Comparison of ENCODE assay signal across 8 mouse cellular contexts in genomic region chr4:151994228-151995171, GRCm38 (mm10). TPM values are rescaled to one million over a fixed set of nuclear protein-coding genes. Genes with fewer than 3 reads are reported as not detected.
A peak's percentile ranks its signal among the peaks of the same experiment; 100 is the strongest.
DNase-seq lines count a peak whose midpoint lies in the region; ATAC-seq and TF ChIP-seq lines count a peak whose summit lies in the region.

No protein-coding gene starts in this region.

- H3K27ac ChIP-seq in MEL (ENCODE audit: control insufficient read depth, low read depth, low read length): peak overlapping the region; percentile 42
- H3K27ac ChIP-seq in embryonic facial prominence, embryonic 15.5 days (replicated peaks): peak overlapping the region; percentile 90
- peak overlapping the region; percentile 62 for H3K27ac ChIP-seq in hindbrain, postnatal 0 days
- peak overlapping the region; percentile 85 for H3K27ac ChIP-seq in lung, postnatal 0 days (ENCODE audit: low read length)
- H3K27ac ChIP-seq in stomach, embryonic 14.5 days (ENCODE audit: low read length): peak overlapping the region; percentile 82; the same call in 1 of the 2 replicates

- TF ChIP-seq POLR2A in MEL (IDR thresholded peaks at IDR 0.05; ENCODE audit: control insufficient read depth in 1 of 2, insufficient read depth in 1 of 2, low read depth in 1 of 2, low read length in 2 of 2, poor library complexity in 1 of 2): no peak

- H3K4me2 ChIP-seq in embryonic facial prominence, embryonic 15.5 days (replicated peaks): peak overlapping the region; percentile 52
- H3K4me2 ChIP-seq in hindbrain, postnatal 0 days (ENCODE audit: low read depth, low read length): peak overlapping the region; percentile 75
- peak overlapping the region; percentile 90 for H3K4me2 ChIP-seq in lung, postnatal 0 days (replicated peaks; ENCODE audit: low read depth, low read length)
- H3K4me2 ChIP-seq in stomach, embryonic 14.5 days (replicated peaks; ENCODE audit: low read depth, low read length): peak overlapping the region; percentile 76

- intact Hi-C loops in heart, postnatal 25 days (cut with DNase I): no loop called here

- peak overlapping the region; percentile 50 for H3K9ac ChIP-seq in MEL (ENCODE audit: control insufficient read depth, low read depth, low read length, poor library complexity, severe bottlenecking)
- peak overlapping the region; percentile 93 for H3K9ac ChIP-seq in embryonic facial prominence, embryonic 15.5 days
- H3K9ac ChIP-seq in hindbrain, postnatal 0 days (replicated peaks; ENCODE audit: low read length): peak overlapping the region; percentile 82
- peak overlapping the region; percentile 94 for H3K9ac ChIP-seq in lung, postnatal 0 days (replicated peaks; ENCODE audit: low read depth)
- H3K9ac ChIP-seq in stomach, embryonic 14.5 days (replicated peaks; ENCODE audit: low read depth, low read length): peak overlapping the region; percentile 98

- TF ChIP-seq CTCF in MEL (IDR thresholded peaks at IDR 0.05 in 2 of 3, conservative IDR thresholded peaks at IDR 0.05 in 1 of 3; ENCODE audit: control insufficient read depth in 1 of 3, insufficient read depth in 1 of 3, low read depth in 2 of 3, low read length in 3 of 3, poor library complexity in 1 of 3, severe bottlenecking in 1 of 3): no peak
- TF ChIP-seq CTCF in hindbrain, postnatal 0 days (IDR thresholded peaks at IDR 0.05; ENCODE audit: low read depth): no peak
- TF ChIP-seq CTCF in lung, postnatal 0 days (IDR thresholded peaks at IDR 0.05): no peak

- peak overlapping the region; percentile 30 to 52 for H3K4me3 ChIP-seq in MEL (ENCODE audit: control insufficient read depth in 1 of 2, insufficient read depth in 1 of 2, low read depth in 2 of 2, low read length in 2 of 2)
- H3K4me3 ChIP-seq in embryonic facial prominence, embryonic 15.5 days (replicated peaks): peak overlapping the region; percentile 93
- H3K4me3 ChIP-seq in hindbrain, postnatal 0 days (ENCODE audit: low read length): peak overlapping the region; percentile 99
- H3K4me3 ChIP-seq in lung, postnatal 0 days (ENCODE audit: low read depth, low read length): peak overlapping the region; percentile 98
- H3K4me3 ChIP-seq in stomach, embryonic 14.5 days (ENCODE audit: low read depth, low read length): peak overlapping the region; percentile 97

- peaks cover 5 to 25% of the 10 kb centered on the region in 2 experiments for H3K4me1 ChIP-seq in MEL (ENCODE audit: control insufficient read depth in 1 of 2, insufficient read depth in 2 of 2, low read length in 2 of 2)
- H3K4me1 ChIP-seq in embryonic facial prominence, embryonic 15.5 days: peaks cover 31% of the 10 kb centered on the region
- H3K4me1 ChIP-seq in hindbrain, postnatal 0 days (ENCODE audit: insufficient read depth, low read length): peaks cover 7% of the 10 kb centered on the region; the same call in 1 of the 2 replicates
- peaks cover 13% of the 10 kb centered on the region; the same call in 1 of the 2 replicates for H3K4me1 ChIP-seq in lung, postnatal 0 days (ENCODE audit: insufficient read depth, low read depth, low read length)
- H3K4me1 ChIP-seq in stomach, embryonic 14.5 days (ENCODE audit: control insufficient read depth, insufficient read depth, low read length): peaks cover 16% of the 10 kb centered on the region; the same call in 1 of the 2 replicates

- DNase-seq in heart, adult 11 months: peak; percentile 95
- no peak for DNase-seq in heart, postnatal 25 days (ENCODE audit: low spot score)
- peak; percentile 84 for DNase-seq in MEL (ENCODE audit: low read depth, low spot score)
- DNase-seq in hindbrain, postnatal 0 days (ENCODE audit: low spot score): peak; percentile 43
- DNase-seq in lung, postnatal 0 days (ENCODE audit: low spot score): peak; percentile 31
- DNase-seq in frontal cortex, postnatal 14 days (ENCODE audit: low spot score in 2 of 2): no peak

- ATAC-seq in embryonic facial prominence, embryonic 15.5 days (ENCODE audit: insufficient number of reproducible peaks, low FRiP score, low TSS enrichment, low read depth): no peak
- no peak for ATAC-seq in hindbrain, postnatal 0 days
- no peak for ATAC-seq in lung, postnatal 0 days
- no peak for ATAC-seq in stomach, embryonic 14.5 days (ENCODE audit: insufficient number of reproducible peaks, insufficient read depth, low FRiP score, low read depth)

- H3K36me3 ChIP-seq in MEL (ENCODE audit: control insufficient read depth in 1 of 2, insufficient read depth in 2 of 2, low read length in 2 of 2): peaks cover 0 to 18% of the 10 kb centered on the region in 2 experiments; a peak in 2 of 4 replicates
- H3K36me3 ChIP-seq in embryonic facial prominence, embryonic 15.5 days: peaks cover 39% of the 10 kb centered on the region
- peaks cover 23% of the 10 kb centered on the region; the same call in 1 of the 2 replicates for H3K36me3 ChIP-seq in hindbrain, postnatal 0 days (ENCODE audit: insufficient read depth, low read length)
- peaks cover 18% of the 10 kb centered on the region; the same call in 1 of the 2 replicates for H3K36me3 ChIP-seq in lung, postnatal 0 days (ENCODE audit: insufficient read depth, low read length)
- peaks cover 24% of the 10 kb centered on the region for H3K36me3 ChIP-seq in stomach, embryonic 14.5 days (ENCODE audit: control insufficient read depth, insufficient read depth, low read length)

- no peaks in the 10 kb centered on the region for H3K9me3 ChIP-seq in MEL (replicated peaks; ENCODE audit: insufficient read depth, low read length)
- no peaks in the 10 kb centered on the region for H3K9me3 ChIP-seq in embryonic facial prominence, embryonic 15.5 days (replicated peaks)
- H3K9me3 ChIP-seq in hindbrain, postnatal 0 days (ENCODE audit: low read length): no peaks in the 10 kb centered on the region
- no peaks in the 10 kb centered on the region for H3K9me3 ChIP-seq in lung, postnatal 0 days (ENCODE audit: low read length)
- H3K9me3 ChIP-seq in stomach, embryonic 14.5 days (ENCODE audit: control insufficient read depth, low read depth, low read length): no peaks in the 10 kb centered on the region

- H3K79me2 ChIP-seq in MEL (ENCODE audit: control insufficient read depth, insufficient read depth, low read length, poor library complexity): peaks cover 6% of the 10 kb centered on the region; the same call in 1 of the 2 replicates

- TF ChIP-seq RAD21 in MEL (IDR thresholded peaks at IDR 0.05; ENCODE audit: low read depth, low read length): no peak

- TF ChIP-seq EP300 in MEL (IDR thresholded peaks at IDR 0.05; ENCODE audit: low read depth in 1 of 2, low read length in 2 of 2): peak; percentile 85 to 93
- no peak for TF ChIP-seq EP300 in lung, postnatal 0 days (IDR thresholded peaks at IDR 0.05)

- WGBS in embryonic facial prominence, embryonic 15.5 days: 2% methylated on average over 61 of the region's 61 CpGs
- WGBS in hindbrain, postnatal 0 days: 1% methylated on average over 61 of the region's 61 CpGs
- 5% methylated on average over 51 of the region's 61 CpGs for WGBS in lung, postnatal 0 days
- 1% methylated on average over 55 of the region's 61 CpGs for WGBS in stomach, embryonic 14.5 days

- no peaks in the 10 kb centered on the region for H3K27me3 ChIP-seq in MEL (ENCODE audit: control insufficient read depth in 1 of 2, insufficient read depth in 2 of 2, low read length in 2 of 2)
- no peaks in the 10 kb centered on the region for H3K27me3 ChIP-seq in embryonic facial prominence, embryonic 15.5 days
- H3K27me3 ChIP-seq in hindbrain, postnatal 0 days (ENCODE audit: insufficient read depth, low read length): no peaks in the 10 kb centered on the region
- no peaks in the 10 kb centered on the region for H3K27me3 ChIP-seq in lung, postnatal 0 days (replicated peaks; ENCODE audit: insufficient read depth, low read length)
- H3K27me3 ChIP-seq in stomach, embryonic 14.5 days (ENCODE audit: control insufficient read depth, insufficient read depth, low read length): no peaks in the 10 kb centered on the region

RNA-seq across cellular contexts. Expression of gene Phf13, which starts 1.6 kb away (rescaled TPM):
- total RNA-seq in heart, postnatal 25 days (2021): 1 to 10 TPM; 5.8 to 6.2 TPM
- total RNA-seq in MEL (2012; rRNA removed): 2.0 and 3.2 TPM in 2 replicates
- 1 to 10 TPM in 1 of 2 experiments, not detected in 1; 6.6 TPM for polyA plus RNA-seq in MEL (2012; ENCODE audit: insufficient read depth in 1 of 2, insufficient read length in 2 of 2, low read depth in 1 of 2, low replicate concordance in 2 of 2, missing spikeins in 1 of 2)
- 34.6 and 35.1 TPM in 2 replicates for polyA plus RNA-seq in embryonic facial prominence, embryonic 15.5 days (2015; fragmentation: Nextera tagmentation; extraction: Ambion mirVana)
- total RNA-seq in hindbrain, postnatal 0 days (2014; rRNA removed): 19.9 and 20.8 TPM in 2 replicates
- polyA plus RNA-seq in hindbrain, postnatal 0 days (2015; fragmentation: Nextera tagmentation; extraction: Ambion mirVana): 14.6 and 15.0 TPM in 2 replicates
- 18.0 TPM in 2 replicates for polyA plus RNA-seq in lung, postnatal 0 days (2015; fragmentation: Nextera tagmentation; extraction: Ambion mirVana)
- 22.7 and 22.8 TPM in 2 replicates for polyA plus RNA-seq in stomach, embryonic 14.5 days (2014; fragmentation: Nextera tagmentation; extraction: Ambion mirVana)

RNA-seq across cellular contexts. Expression of gene Thap3, which starts 5.7 kb away (rescaled TPM):
- 10 to 100 TPM; 11.5 TPM for total RNA-seq in heart, postnatal 25 days (2021)
- 12.0 and 13.7 TPM in 2 replicates for total RNA-seq in MEL (2012; rRNA removed)
- polyA plus RNA-seq in MEL (2012; ENCODE audit: insufficient read depth in 1 of 2, insufficient read length in 2 of 2, low read depth in 1 of 2, low replicate concordance in 2 of 2, missing spikeins in 1 of 2): 10 to 100 TPM in 1 of 2 experiments, not detected in 1; 17.2 TPM
- polyA plus RNA-seq in embryonic facial prominence, embryonic 15.5 days (2015; fragmentation: Nextera tagmentation; extraction: Ambion mirVana): 53.8 and 60.4 TPM in 2 replicates
- 12.1 and 14.9 TPM in 2 replicates for total RNA-seq in hindbrain, postnatal 0 days (2014; rRNA removed)
- polyA plus RNA-seq in hindbrain, postnatal 0 days (2015; fragmentation: Nextera tagmentation; extraction: Ambion mirVana): 42.1 and 47.3 TPM in 2 replicates
- polyA plus RNA-seq in lung, postnatal 0 days (2015; fragmentation: Nextera tagmentation; extraction: Ambion mirVana): 31.0 and 33.3 TPM in 2 replicates
- polyA plus RNA-seq in stomach, embryonic 14.5 days (2014; fragmentation: Nextera tagmentation; extraction: Ambion mirVana): 35.6 and 38.2 TPM in 2 replicates

RNA-seq across cellular contexts. Expression of gene Klhl21, which starts 14.1 kb away (rescaled TPM):
- 10 to 100 TPM; 69.8 to 76.2 TPM for total RNA-seq in heart, postnatal 25 days (2021)
- total RNA-seq in MEL (2012; rRNA removed): 17.5 and 18.0 TPM in 2 replicates
- polyA plus RNA-seq in MEL (2012; ENCODE audit: insufficient read depth in 1 of 2, insufficient read length in 2 of 2, low read depth in 1 of 2, low replicate concordance in 2 of 2, missing spikeins in 1 of 2): 10 to 100 TPM in 1 of 2 experiments, not detected in 1; 22.5 TPM
- polyA plus RNA-seq in embryonic facial prominence, embryonic 15.5 days (2015; fragmentation: Nextera tagmentation; extraction: Ambion mirVana): 18.8 TPM in 2 replicates
- total RNA-seq in hindbrain, postnatal 0 days (2014; rRNA removed): 12.3 and 14.0 TPM in 2 replicates
- 4.5 and 4.8 TPM in 2 replicates for polyA plus RNA-seq in hindbrain, postnatal 0 days (2015; fragmentation: Nextera tagmentation; extraction: Ambion mirVana)
- polyA plus RNA-seq in lung, postnatal 0 days (2015; fragmentation: Nextera tagmentation; extraction: Ambion mirVana): 13.4 and 13.7 TPM in 2 replicates
- 5.8 and 7.3 TPM in 2 replicates for polyA plus RNA-seq in stomach, embryonic 14.5 days (2014; fragmentation: Nextera tagmentation; extraction: Ambion mirVana)

RNA-seq across cellular contexts. Expression of gene Zbtb48, which starts 33.0 kb away (rescaled TPM):
- 1 to 10 TPM; 3.5 to 5.0 TPM for total RNA-seq in heart, postnatal 25 days (2021)
- 9.4 and 12.1 TPM in 2 replicates for total RNA-seq in MEL (2012; rRNA removed)
- 10 to 100 TPM in 1 of 2 experiments, not detected in 1; 21.4 TPM for polyA plus RNA-seq in MEL (2012; ENCODE audit: insufficient read depth in 1 of 2, insufficient read length in 2 of 2, low read depth in 1 of 2, low replicate concordance in 2 of 2, missing spikeins in 1 of 2)
- polyA plus RNA-seq in embryonic facial prominence, embryonic 15.5 days (2015; fragmentation: Nextera tagmentation; extraction: Ambion mirVana): 20.6 TPM in 2 replicates
- total RNA-seq in hindbrain, postnatal 0 days (2014; rRNA removed): 7.0 and 8.6 TPM in 2 replicates
- polyA plus RNA-seq in hindbrain, postnatal 0 days (2015; fragmentation: Nextera tagmentation; extraction: Ambion mirVana): 10.7 and 16.2 TPM in 2 replicates
- 13.2 and 13.7 TPM in 2 replicates for polyA plus RNA-seq in lung, postnatal 0 days (2015; fragmentation: Nextera tagmentation; extraction: Ambion mirVana)
- 18.0 and 21.8 TPM in 2 replicates for polyA plus RNA-seq in stomach, embryonic 14.5 days (2014; fragmentation: Nextera tagmentation; extraction: Ambion mirVana)

RNA-seq across cellular contexts. Expression of gene Tas1r1, which starts 43.9 kb away (rescaled TPM):
- under 1 TPM in 1 of 2 experiments, not detected in 1; 0.16 TPM for total RNA-seq in heart, postnatal 25 days (2021)
- total RNA-seq in MEL (2012; rRNA removed): 0.12 TPM in 1 of 2 replicates, not detected in the other
- polyA plus RNA-seq in MEL (2012; ENCODE audit: insufficient read depth in 1 of 2, insufficient read length in 2 of 2, low read depth in 1 of 2, low replicate concordance in 2 of 2, missing spikeins in 1 of 2): under 1 TPM in 1 of 2 experiments, not detected in 1; 0.21 TPM
- polyA plus RNA-seq in embryonic facial prominence, embryonic 15.5 days (2015; fragmentation: Nextera tagmentation; extraction: Ambion mirVana): 1.2 TPM in 2 replicates
- total RNA-seq in hindbrain, postnatal 0 days (2014; rRNA removed): 0.42 and 0.93 TPM in 2 replicates
- polyA plus RNA-seq in hindbrain, postnatal 0 days (2015; fragmentation: Nextera tagmentation; extraction: Ambion mirVana): 1.7 TPM in 2 replicates
- polyA plus RNA-seq in lung, postnatal 0 days (2015; fragmentation: Nextera tagmentation; extraction: Ambion mirVana): 0.21 and 0.35 TPM in 2 replicates
- 0.30 and 0.34 TPM in 2 replicates for polyA plus RNA-seq in stomach, embryonic 14.5 days (2014; fragmentation: Nextera tagmentation; extraction: Ambion mirVana)

Comparison
In these comparisons a context has a peak if more than half of its experiments do, and no peak if none do; other contexts are left out.
1. DNase-seq: peak in heart, adult 11 months (single experiment), MEL (single experiment), hindbrain, postnatal 0 days (single experiment) and lung, postnatal 0 days (single experiment); none in heart, postnatal 25 days (single experiment) and frontal cortex, postnatal 14 days (0 of 2).
2. H3K4me3 ChIP-seq: peak in every context shown above with its lines; median percentile 99 in hindbrain, postnatal 0 days; 98 in lung, postnatal 0 days; 97 in stomach, embryonic 14.5 days; 93 in embryonic facial prominence, embryonic 15.5 days; 41 in MEL.
3. Peak in every context shown above with its lines, with median percentiles within 50 percentile points of each other: H3K27ac ChIP-seq, H3K9ac ChIP-seq and H3K4me2 ChIP-seq.